In the genomic region with DNA sequence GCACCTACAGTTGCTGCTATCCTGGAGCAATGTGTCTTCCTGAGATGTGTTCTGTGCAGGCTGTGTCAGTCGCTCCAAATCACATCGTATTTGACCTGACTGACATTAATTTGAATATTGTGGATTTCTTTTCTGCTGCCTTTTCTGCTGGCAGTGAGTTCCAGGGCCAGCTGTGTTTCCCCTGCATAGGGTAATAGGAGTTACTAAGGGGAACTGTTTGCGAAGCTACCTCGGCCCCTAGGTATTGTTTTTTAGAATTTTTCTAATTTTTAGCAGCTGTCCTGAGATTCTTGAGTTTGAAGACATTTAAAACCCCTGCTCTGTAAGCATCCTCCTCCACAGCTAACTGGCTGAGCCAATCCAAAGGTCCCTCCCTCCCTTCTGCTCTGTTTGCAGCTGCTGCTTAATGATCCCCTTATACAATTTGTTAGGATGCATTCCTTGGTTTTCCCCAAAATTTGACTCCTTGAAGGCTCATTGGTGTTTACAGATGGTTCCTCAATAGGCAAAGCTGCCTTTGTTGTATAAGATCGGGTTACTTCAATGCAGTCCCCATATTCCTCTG, we compare ENCODE assay signal across 8 mouse cellular contexts. TPM values are rescaled to one million over a fixed set of nuclear protein-coding genes. Genes with fewer than 3 reads are reported as not detected.
DNase-seq lines count a peak whose midpoint lies in the region; ATAC-seq and TF ChIP-seq lines count a peak whose summit lies in the region.

No protein-coding gene starts in this region.

- peaks cover 6% of the 10 kb centered on the region for H3K4me1 ChIP-seq in erythroblast, embryonic 14.5 days (ENCODE audit: control insufficient read depth)
- peaks cover 13% of the 10 kb centered on the region for H3K4me1 ChIP-seq in megakaryocyte, embryonic 14.5 days
- H3K4me1 ChIP-seq in limb, embryonic 12.5 days (replicated peaks): peaks cover 3% of the 10 kb centered on the region; the same call in 1 of the 2 replicates
- no peaks in the 10 kb centered on the region; the same call in 1 of the 2 replicates for H3K4me1 ChIP-seq in small intestine, adult 2 months (ENCODE audit: control insufficient read depth, insufficient read depth, insufficient read length, low read length)

- H3K27ac ChIP-seq in limb, embryonic 12.5 days: no peak overlapping the region
- no peak overlapping the region for H3K27ac ChIP-seq in small intestine, adult 2 months (ENCODE audit: insufficient read depth, low read depth, low read length)

- H3K36me3 ChIP-seq in erythroblast, embryonic 14.5 days (ENCODE audit: control insufficient read depth): no peaks in the 10 kb centered on the region
- no peaks in the 10 kb centered on the region for H3K36me3 ChIP-seq in megakaryocyte, embryonic 14.5 days (replicated peaks; ENCODE audit: low read length)
- no peaks in the 10 kb centered on the region for H3K36me3 ChIP-seq in limb, embryonic 12.5 days
- no peaks in the 10 kb centered on the region for H3K36me3 ChIP-seq in small intestine, adult 2 months (ENCODE audit: control insufficient read depth, insufficient read depth, low read length)

- DNase-seq in gastrocnemius, adult 18-20 months (ENCODE audit: low spot score): no peak

- WGBS in limb, embryonic 12.5 days: 16% methylated on average over 5 of the region's 5 CpGs
- 31% methylated on average over 5 of the region's 5 CpGs for WGBS in small intestine, adult 2 months

- no peak overlapping the region for H3K9ac ChIP-seq in limb, embryonic 12.5 days (replicated peaks)

- TF ChIP-seq CTCF in small intestine, adult 2 months (IDR thresholded peaks at IDR 0.05; ENCODE audit: extremely low read depth, insufficient read length, insufficient replicate concordance, low read depth, low read length): no peak

- H3K4me3 ChIP-seq in erythroblast, embryonic 14.5 days (replicated peaks): peak overlapping the region; percentile 56
- peak overlapping the region; percentile 88 for H3K4me3 ChIP-seq in megakaryocyte, embryonic 14.5 days (replicated peaks)
- peak overlapping the region; percentile 48 for H3K4me3 ChIP-seq in limb, embryonic 12.5 days (replicated peaks)
- peak overlapping the region; percentile 71 for H3K4me3 ChIP-seq in small intestine, adult 2 months (ENCODE audit: low read depth, low read length)

- no peak for ATAC-seq in erythroblast, adult 5-6 weeks (replicated peaks; ENCODE audit: low FRiP score, poor library complexity, severe bottlenecking)
- ATAC-seq in megakaryocyte, adult 5-6 weeks (ENCODE audit: poor library complexity, severe bottlenecking): no peak
- ATAC-seq in limb, embryonic 12.5 days (ENCODE audit: insufficient number of reproducible peaks, insufficient read depth, low FRiP score, low TSS enrichment, low read depth): no peak
- no peak for ATAC-seq in activated CD4-positive, CD25-positive, alpha-beta regulatory T cell, adult 4 months

- H3K4me2 ChIP-seq in limb, embryonic 12.5 days: peak overlapping the region; percentile 66

- no peak for TF ChIP-seq POLR2A in small intestine, adult 2 months (IDR thresholded peaks at IDR 0.05; ENCODE audit: low read depth, low read length)

- H3K9me3 ChIP-seq in erythroblast, embryonic 14.5 days (ENCODE audit: control insufficient read depth, low read length): no peaks in the 10 kb centered on the region
- no peaks in the 10 kb centered on the region for H3K9me3 ChIP-seq in megakaryocyte, embryonic 14.5 days
- no peaks in the 10 kb centered on the region for H3K9me3 ChIP-seq in limb, embryonic 12.5 days

- peaks cover 10% of the 10 kb centered on the region for H3K27me3 ChIP-seq in erythroblast, embryonic 14.5 days (ENCODE audit: control insufficient read depth)
- H3K27me3 ChIP-seq in megakaryocyte, embryonic 14.5 days (replicated peaks): peaks cover 20% of the 10 kb centered on the region
- peaks cover 8% of the 10 kb centered on the region; the same call in 1 of the 2 replicates for H3K27me3 ChIP-seq in limb, embryonic 12.5 days
- H3K27me3 ChIP-seq in small intestine, adult 2 months (ENCODE audit: control insufficient read depth, insufficient read depth, low read length): no peaks in the 10 kb centered on the region

RNA-seq across cellular contexts. Expression of a gene that starts 10.2 kb away (rescaled TPM):
- polyA plus RNA-seq in erythroblast, embryonic 14.5 days (2012): not detected in 2 replicates
- total RNA-seq in erythroblast, adult 5-6 weeks (2015; ENCODE audit: low replicate concordance): not detected in 2 replicates
- total RNA-seq in erythroblast, adult 5-6 weeks (2017; ENCODE audit: low replicate concordance): not detected in 2 replicates
- polyA plus RNA-seq in megakaryocyte, embryonic 14.5 days (2012; ENCODE audit: insufficient read depth, low replicate concordance): not detected in 2 replicates
- total RNA-seq in megakaryocyte, adult 5-6 weeks (2015): not detected in 2 replicates
- total RNA-seq in megakaryocyte, adult 5-6 weeks (2017): not detected in 2 replicates
- polyA plus RNA-seq in limb, embryonic 12.5 days (2016; fragmentation: Nextera tagmentation; extraction: Ambion mirVana): not detected in 2 replicates
- polyA plus RNA-seq in small intestine, adult 2 months (2012; rRNA removed): not detected in 2 replicates
- not detected for total RNA-seq in gastrocnemius, adult 18-20 months (2021)
- not detected for polyA plus RNA-seq in activated CD4-positive, CD25-positive, alpha-beta regulatory T cell, adult 4 months (2017; shearing (Covaris generic))

RNA-seq across cellular contexts. Expression of a gene that starts 29.5 kb away (rescaled TPM):
- polyA plus RNA-seq in erythroblast, embryonic 14.5 days (2012): not detected in 2 replicates
- total RNA-seq in erythroblast, adult 5-6 weeks (2015; ENCODE audit: low replicate concordance): not detected in 2 replicates
- not detected in 2 replicates for total RNA-seq in erythroblast, adult 5-6 weeks (2017; ENCODE audit: low replicate concordance)
- not detected in 2 replicates for polyA plus RNA-seq in megakaryocyte, embryonic 14.5 days (2012; ENCODE audit: insufficient read depth, low replicate concordance)
- not detected in 2 replicates for total RNA-seq in megakaryocyte, adult 5-6 weeks (2015)
- not detected in 2 replicates for total RNA-seq in megakaryocyte, adult 5-6 weeks (2017)
- polyA plus RNA-seq in limb, embryonic 12.5 days (2016; fragmentation: Nextera tagmentation; extraction: Ambion mirVana): not detected in 2 replicates
- polyA plus RNA-seq in small intestine, adult 2 months (2012; rRNA removed): not detected in 2 replicates
- not detected for total RNA-seq in gastrocnemius, adult 18-20 months (2021)
- polyA plus RNA-seq in activated CD4-positive, CD25-positive, alpha-beta regulatory T cell, adult 4 months (2017; shearing (Covaris generic)): not detected

RNA-seq across cellular contexts. Expression of a gene that starts 43.7 kb away (rescaled TPM):
- 0.67 and 0.87 TPM in 2 replicates for polyA plus RNA-seq in erythroblast, embryonic 14.5 days (2012)
- 5.8 and 8.2 TPM in 2 replicates for total RNA-seq in erythroblast, adult 5-6 weeks (2015; ENCODE audit: low replicate concordance)
- total RNA-seq in erythroblast, adult 5-6 weeks (2017; ENCODE audit: low replicate concordance): 9.0 and 21.3 TPM in 2 replicates
- 2.5 TPM in 2 replicates for polyA plus RNA-seq in megakaryocyte, embryonic 14.5 days (2012; ENCODE audit: insufficient read depth, low replicate concordance)
- total RNA-seq in megakaryocyte, adult 5-6 weeks (2015): 9.6 and 12.0 TPM in 2 replicates
- 18.2 and 18.5 TPM in 2 replicates for total RNA-seq in megakaryocyte, adult 5-6 weeks (2017)
- polyA plus RNA-seq in limb, embryonic 12.5 days (2016; fragmentation: Nextera tagmentation; extraction: Ambion mirVana): 23.5 and 23.6 TPM in 2 replicates
- polyA plus RNA-seq in small intestine, adult 2 months (2012; rRNA removed): 5.9 and 7.8 TPM in 2 replicates
- 1 to 10 TPM; 6.2 to 6.6 TPM for total RNA-seq in gastrocnemius, adult 18-20 months (2021)
- 10 to 100 TPM in 1 of 2 experiments, 1 to 10 TPM in 1; 9.2 to 13.2 TPM for polyA plus RNA-seq in activated CD4-positive, CD25-positive, alpha-beta regulatory T cell, adult 4 months (2017; shearing (Covaris generic))

RNA-seq across cellular contexts. Expression of a gene that starts 52.4 kb away (rescaled TPM):
- polyA plus RNA-seq in erythroblast, embryonic 14.5 days (2012): not detected in 2 replicates
- total RNA-seq in erythroblast, adult 5-6 weeks (2015; ENCODE audit: low replicate concordance): not detected in 2 replicates
- not detected in 2 replicates for total RNA-seq in erythroblast, adult 5-6 weeks (2017; ENCODE audit: low replicate concordance)
- polyA plus RNA-seq in megakaryocyte, embryonic 14.5 days (2012; ENCODE audit: insufficient read depth, low replicate concordance): not detected in 2 replicates
- not detected in 2 replicates for total RNA-seq in megakaryocyte, adult 5-6 weeks (2015)
- not detected in 2 replicates for total RNA-seq in megakaryocyte, adult 5-6 weeks (2017)
- not detected in 2 replicates for polyA plus RNA-seq in limb, embryonic 12.5 days (2016; fragmentation: Nextera tagmentation; extraction: Ambion mirVana)
- not detected in 2 replicates for polyA plus RNA-seq in small intestine, adult 2 months (2012; rRNA removed)
- not detected for total RNA-seq in gastrocnemius, adult 18-20 months (2021)
- not detected for polyA plus RNA-seq in activated CD4-positive, CD25-positive, alpha-beta regulatory T cell, adult 4 months (2017; shearing (Covaris generic))

RNA-seq across cellular contexts. Expression of a gene that starts 57.9 kb away (rescaled TPM):
- 13.4 and 19.7 TPM in 2 replicates for polyA plus RNA-seq in erythroblast, embryonic 14.5 days (2012)
- total RNA-seq in erythroblast, adult 5-6 weeks (2015; ENCODE audit: low replicate concordance): 12.3 and 23.6 TPM in 2 replicates
- total RNA-seq in erythroblast, adult 5-6 weeks (2017; ENCODE audit: low replicate concordance): 4.8 and 5.4 TPM in 2 replicates
- polyA plus RNA-seq in megakaryocyte, embryonic 14.5 days (2012; ENCODE audit: insufficient read depth, low replicate concordance): 81.8 and 103 TPM in 2 replicates
- 77.4 and 79.9 TPM in 2 replicates for total RNA-seq in megakaryocyte, adult 5-6 weeks (2015)
- total RNA-seq in megakaryocyte, adult 5-6 weeks (2017): 54.1 and 74.4 TPM in 2 replicates
- 95.8 and 107 TPM in 2 replicates for polyA plus RNA-seq in limb, embryonic 12.5 days (2016; fragmentation: Nextera tagmentation; extraction: Ambion mirVana)
- polyA plus RNA-seq in small intestine, adult 2 months (2012; rRNA removed): 70.7 and 129 TPM in 2 replicates
- 10 to 100 TPM; 36.5 to 44.5 TPM for total RNA-seq in gastrocnemius, adult 18-20 months (2021)
- polyA plus RNA-seq in activated CD4-positive, CD25-positive, alpha-beta regulatory T cell, adult 4 months (2017; shearing (Covaris generic)): 100 to 1,000 TPM; 178 to 195 TPM
